Mouse (Mus musculus): ENCODE measurements around the gene Lgi1.
A peak's percentile ranks its signal among the peaks of the same experiment; 100 is the strongest.

The Lgi1 gene

DNA sequence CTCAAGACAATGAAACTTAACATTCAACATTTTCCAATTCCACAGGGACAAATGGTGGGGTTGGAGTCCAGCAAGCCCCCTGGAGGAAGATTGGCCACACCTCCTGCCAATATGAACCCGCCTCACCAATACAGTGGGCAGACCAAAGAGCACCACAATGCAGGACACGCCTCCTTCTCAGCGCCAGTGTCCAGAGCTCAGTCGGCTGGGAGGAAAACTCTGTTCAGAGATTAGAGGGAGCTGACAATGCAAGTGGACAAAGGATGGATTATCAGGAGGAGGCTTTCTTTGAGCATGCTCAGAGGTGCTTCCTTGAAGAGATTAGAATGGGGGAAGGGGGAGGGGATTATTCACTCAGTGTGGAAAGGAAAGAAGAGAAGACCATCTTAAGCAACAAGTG, 62.7 kb downstream of the Lgi1 start:
- DNase-seq: no peak

DNA sequence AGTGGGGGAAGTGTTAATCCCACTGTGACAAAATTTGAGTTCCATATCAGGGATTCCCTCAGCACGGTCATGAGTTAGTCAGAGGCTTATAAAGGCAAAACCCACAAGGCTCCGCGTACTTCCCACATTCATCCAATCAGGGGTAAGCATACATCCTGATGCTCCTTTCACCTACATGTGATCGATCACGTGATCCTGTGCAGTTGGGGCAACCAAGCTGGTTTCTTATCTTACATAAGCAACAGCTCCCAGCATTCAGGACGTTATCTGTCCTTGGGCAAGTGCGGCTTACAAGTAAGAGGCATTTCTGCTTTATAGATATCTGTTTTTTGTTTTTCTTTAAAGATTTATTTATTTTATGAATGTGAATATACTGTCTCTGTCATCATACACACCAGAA, 63.7 kb downstream of the Lgi1 start:
- no peak for DNase-seq

DNA sequence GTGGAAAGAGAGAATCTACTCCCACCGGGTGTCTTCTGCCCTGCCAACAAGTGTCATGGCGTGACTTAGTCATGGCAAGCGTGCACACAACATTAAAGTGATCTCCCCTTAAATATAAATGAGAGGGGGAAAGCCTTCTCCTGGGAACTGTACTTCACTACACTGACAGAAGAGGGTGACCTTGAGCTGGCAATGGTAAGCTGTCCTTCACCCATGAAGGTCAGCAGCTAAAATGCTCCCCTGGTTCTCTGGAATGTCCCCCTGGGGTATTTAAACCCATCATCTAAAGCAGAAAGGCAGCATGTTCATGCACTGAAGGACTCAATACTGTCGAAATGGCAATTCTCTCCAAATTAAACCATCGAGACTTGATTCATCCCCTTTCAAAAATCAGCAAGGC, 64.9 kb downstream of the Lgi1 start:
- peak; percentile 68 for DNase-seq

DNA sequence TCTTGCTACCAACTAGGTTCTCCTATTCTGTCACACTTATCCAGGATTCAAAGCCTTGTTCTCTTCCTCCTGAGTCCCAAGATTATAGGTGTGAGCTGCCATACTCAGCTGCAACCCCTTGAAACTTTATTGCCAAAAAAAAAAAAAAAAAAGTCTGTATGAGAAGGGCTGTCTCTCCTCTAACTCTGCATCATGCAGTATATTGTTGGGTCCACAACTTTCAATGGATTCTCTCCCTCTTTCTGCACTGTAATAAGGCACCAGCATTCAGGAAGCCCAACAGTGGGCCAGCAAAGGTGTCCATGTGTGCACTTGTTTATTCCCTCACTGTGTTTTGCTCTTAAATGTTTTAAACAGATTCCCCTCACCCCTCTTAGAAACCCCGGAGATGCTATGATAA, 66.7 kb downstream of the Lgi1 start:
- DNase-seq: no peak

DNA sequence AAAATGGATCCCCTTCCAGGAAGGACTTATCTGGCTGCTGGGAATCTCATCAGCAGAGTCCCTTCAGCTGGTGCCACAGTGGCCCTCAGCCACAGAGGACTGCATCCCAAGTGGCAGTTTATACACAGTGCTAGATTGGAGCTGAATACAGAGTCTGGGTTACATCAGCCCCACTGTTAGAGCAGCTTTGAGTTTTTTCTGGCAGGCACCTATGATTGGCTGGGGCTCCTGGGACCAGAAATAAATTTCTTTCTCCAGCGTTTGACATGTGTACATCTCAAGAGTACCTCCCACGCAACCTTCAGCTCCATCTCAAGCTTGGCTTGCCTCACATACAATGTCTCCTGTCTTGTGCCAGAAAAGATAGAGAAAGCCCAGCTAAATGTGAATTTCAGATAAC, 67.9 kb downstream of the Lgi1 start:
- peak; percentile 91 for DNase-seq

DNA sequence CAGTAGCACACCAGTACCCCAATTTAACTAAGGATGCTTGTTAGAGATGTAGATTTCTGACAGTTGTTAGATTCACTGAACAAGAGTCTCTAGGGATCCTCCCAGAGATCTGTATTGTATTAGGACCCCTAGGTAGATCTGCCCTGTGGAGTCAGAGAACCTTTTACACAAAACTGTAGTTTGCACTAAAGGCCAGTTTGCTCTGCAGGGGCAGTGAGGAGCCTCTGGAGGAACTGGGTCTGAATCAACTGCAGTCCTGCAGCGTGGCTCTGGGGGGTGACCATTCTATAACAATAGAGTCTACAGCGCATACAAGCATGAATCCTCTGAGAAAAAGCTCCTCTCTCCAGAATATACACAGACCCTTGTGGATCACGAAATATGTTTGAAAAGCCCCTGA, 68.5 kb downstream of the Lgi1 start:
- no peak for DNase-seq

DNA sequence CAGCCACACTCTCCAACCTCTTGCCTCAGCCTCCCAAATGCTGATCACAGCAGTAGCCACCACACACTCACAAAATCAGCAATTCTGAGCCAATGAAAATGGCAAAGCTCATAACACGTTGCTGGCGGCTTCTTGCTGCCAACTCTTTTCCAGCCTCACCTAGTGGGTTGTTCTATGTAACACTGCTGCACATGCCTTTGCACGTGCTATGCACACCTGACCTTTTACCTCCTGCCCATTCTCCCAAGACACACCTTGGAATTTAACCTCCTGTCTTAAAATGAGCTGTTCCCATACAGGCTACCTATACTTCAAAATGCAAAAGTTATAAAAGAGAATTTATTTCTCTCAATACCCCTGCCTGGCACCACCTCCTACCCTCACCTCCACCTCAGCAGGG, 72.2 kb downstream of the Lgi1 start:
- DNase-seq: no peak

DNA sequence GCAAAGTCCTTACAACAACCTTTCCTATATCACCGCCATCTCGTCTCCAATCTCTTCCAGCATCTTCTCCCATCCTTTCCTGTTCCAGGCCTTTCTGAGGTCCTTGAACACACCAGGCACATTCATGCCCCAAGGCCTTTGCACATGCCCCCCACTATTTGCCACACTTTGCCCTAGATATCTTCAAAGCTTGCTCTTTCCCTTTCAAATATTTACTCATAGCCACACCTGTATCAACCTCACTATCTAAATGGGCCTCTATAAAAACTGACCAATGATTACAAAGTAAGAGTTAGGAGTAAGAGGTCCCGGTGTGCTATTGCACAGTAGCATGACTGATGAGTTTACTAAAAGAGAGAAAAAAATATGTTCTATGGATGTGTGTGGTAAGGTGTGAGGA, 73.0 kb downstream of the Lgi1 start:
- DNase-seq: no peak

DNA sequence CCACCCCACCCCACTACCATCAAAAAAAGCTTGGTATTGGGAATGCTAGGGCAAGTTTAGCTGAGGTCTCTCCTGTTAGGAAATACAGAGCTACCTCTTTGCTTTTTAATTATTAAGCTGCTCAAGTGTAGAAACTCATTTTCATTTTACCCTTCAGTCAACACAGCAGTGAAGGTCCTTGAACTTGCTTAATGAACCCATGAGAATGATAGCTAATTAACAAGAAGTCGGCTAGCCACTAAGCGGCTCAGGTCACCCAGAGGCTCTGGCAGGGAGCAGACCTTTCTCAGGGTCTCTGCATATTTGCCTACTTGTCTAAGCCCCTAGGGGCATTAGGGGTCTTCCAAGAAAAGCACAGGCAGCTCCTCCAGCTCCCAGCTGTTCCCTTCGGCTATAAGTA, 75.4 kb downstream of the Lgi1 start:
- peak; percentile 72 for DNase-seq

DNA sequence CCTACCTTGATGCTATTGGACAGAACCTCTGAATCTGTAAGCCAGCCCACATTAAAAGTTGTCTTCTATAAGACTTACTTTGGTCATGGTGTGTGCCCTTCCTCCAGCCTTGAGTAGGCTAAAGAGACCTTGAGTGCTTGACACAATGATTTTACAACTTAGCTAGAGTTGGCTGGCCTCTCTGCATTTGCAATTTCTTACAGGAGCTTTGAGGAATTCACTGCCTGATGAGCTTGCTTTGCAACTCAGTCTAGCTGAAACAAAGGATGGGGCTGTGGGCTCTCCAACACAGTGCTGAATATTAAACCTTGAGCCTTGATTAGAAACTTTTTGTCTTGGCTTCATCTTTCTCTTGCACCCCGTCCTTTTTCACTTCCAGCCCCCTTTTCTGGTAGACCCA, 78.9 kb downstream of the Lgi1 start:
- no peak for DNase-seq

DNA sequence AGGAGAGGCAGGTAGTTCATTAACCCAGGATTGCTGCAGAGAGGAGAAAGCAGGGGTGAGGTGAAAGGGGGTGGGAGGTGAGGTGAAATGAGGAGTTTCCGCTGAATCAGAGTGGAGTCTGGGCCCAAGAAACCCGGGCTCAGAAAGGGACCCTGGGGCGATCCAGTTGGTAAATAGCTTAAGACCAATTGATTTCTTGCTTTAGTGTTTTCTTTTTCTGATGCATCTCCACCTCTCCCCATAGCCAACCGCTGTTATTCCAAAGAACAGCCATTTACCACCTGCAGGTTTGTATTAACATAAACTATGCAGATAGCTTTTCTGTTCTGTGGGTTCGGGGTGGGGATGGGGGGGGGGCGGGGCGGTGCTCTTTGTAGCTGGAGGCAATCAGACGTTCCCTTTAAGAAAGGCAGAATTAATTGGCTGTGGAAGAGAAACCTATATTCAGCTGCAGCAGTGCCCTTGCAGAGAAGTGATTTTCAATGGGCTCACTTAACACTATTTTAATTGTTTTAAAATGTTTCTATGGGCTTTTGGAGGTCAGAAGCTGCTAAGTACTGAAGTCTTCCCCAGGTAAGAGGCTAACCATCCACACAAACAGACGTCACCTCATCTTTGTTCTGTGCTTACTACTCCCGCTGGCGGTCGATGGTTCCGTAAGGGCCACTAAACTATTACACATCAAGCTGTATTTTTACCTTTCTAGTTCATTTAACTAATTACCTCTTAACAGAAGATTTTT, 84.1 kb downstream of the Lgi1 start:
- no peak for DNase-seq

DNA sequence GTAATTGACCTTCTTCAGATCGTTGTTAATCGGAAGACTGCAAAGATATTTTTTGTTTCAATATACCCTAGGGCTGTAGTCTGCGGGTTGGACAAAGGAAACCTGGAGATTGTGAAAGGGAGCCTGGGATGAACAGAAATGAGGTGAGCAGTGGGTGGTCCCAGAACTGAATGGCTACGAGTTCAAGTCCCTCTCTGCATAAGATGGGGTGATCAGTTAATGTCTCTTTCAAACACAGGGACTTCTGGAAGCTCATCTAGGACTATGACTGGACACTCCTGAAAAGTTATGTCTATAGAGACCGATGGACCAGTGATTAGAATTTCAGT, 84.6 kb downstream of the Lgi1 start:
- no peak for DNase-seq

DNA sequence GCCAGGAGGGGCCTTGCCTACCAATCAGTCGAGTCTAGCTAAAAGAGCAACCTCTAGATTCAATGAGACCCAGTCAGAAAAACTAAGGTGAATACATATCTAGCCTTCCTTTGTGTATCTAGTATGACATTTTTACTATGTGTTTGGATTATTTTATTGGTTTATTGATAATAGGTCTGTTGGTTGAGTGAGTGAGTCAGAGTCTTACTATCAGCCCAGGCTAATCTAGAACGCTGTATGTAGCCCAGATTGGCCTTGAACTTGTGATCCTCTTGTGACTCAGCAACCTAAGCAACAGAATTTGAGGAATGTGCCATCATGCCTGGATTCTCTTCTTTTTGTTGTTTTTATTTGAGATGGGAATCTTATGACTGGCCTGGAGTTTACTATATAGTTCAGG, 86.9 kb downstream of the Lgi1 start:
- no peak for DNase-seq

DNA sequence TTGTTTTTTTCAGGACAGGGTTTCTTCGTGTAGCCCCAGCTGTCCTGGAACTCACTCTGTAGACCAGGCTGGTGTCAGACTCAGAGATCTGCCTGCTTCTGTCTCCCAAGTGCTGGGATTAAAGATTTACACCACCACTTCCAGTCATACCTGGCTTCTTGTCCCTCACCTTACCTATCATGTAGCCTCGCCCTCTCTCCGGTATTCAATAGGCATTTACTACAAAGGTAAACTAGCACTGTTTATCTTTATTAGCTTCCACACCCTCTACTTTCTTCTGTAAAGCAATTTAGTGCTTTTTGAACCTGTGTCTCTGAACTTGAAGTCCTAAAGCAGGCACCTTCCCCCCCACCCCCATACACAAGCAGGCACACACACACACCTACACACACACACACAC, 87.4 kb downstream of the Lgi1 start:
- DNase-seq: peak; percentile 68

DNA sequence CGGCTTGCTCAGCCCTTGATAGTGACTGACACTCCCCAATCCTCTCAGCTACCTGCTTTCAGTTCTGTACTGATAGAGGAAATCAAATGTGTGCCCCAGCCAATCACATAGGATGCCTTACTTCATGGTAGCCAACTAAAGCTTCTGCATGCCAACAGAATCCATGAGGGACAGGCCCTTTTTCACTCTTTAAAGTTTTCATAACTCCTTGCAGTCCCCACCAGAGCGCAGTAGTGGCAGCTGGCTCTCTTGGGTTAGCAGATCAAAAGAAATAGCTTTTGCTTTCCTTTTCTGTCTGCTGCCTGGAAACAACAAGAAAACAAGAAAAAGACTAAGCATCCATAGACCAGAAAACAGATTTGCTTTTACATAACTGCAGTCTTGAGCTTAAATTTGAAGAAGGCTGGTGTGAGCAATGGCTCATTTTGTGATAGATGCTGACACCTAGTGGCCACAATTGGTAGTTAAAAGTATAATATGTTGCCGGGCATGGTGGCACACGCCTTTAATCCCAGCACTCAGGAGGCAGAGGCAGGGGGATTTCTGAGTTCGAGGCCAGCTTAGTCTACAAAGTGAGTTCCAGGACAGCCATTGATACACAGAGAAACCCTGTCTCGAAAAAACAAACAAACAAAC, 88.3 kb downstream of the Lgi1 start:
- peak; percentile 78 for DNase-seq

DNA sequence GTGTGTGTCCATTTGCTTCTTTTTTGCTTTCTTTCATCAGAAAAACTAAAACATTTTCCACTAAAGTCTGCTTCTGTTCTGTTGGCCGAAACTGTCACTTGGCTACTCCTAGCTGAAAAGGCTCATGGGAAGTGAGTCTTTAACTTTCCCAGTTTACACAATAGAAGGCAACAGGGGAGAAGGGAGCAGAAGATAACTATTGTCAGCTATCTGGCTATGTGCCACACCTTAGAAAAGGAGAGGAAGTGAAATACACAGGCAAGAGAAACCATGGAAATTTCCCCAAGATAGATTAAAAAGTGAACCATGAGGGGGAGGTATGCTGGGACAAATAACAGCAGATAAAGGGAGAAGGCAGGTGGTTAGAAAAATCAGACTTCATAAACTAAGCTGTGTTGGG, 89.9 kb downstream of the Lgi1 start:
- peak; percentile 3 for DNase-seq

DNA sequence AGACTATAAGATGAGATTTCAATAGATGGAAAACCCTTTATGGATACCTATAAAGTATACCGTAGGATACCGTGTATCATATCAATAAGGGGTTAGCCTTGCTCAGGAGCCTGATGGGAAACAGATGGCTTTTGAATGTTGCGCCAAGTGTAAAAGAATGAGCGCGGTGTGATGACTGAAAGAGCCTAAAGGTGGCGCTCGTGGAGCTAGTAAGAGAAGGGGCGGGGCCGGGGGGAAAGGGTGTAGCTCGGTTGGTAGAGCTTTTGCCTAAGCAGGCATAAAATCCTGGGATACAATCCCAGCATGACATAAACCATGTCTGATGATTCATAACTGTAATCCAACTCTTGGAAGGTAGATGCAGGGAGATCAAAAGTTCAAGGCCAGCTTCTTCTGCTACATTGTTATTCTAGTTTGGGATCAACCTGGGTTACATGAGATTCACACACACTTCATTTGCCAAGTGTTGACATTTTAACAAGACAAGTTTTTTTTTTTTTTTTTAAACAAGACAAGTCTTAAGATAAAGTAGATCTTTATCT, 90.6 kb downstream of the Lgi1 start:
- peak; percentile 37 for DNase-seq

DNA sequence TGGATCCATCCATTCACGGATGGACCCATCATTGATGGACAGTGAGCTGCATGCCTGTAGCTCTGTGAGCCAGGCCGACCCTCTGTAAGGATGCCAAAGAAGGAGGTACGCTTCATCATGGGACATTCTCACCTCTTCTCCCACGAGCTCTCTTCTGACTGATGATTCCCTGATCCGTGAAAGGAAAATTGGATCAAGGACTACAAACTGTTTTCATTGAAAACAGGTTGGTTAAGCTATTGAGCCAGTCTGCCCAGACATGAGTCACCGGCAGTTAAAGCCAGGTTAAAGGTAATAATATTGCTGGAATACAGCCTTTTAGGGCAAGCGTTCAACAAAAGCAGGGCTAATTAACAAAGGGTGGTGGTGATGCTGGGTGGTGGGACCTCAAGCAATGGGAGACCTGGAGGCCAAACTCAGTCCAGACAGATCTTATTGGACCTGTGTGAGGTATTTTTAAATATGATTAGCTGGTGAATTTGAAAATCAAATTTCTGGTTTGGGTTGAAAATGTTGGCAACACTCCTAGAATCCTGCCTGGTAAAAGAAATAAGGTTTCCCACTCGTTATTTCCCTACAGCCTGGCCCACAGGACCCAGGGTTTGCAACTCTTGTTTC, 92.0 kb downstream of the Lgi1 start:
- DNase-seq: peak; percentile 61

DNA sequence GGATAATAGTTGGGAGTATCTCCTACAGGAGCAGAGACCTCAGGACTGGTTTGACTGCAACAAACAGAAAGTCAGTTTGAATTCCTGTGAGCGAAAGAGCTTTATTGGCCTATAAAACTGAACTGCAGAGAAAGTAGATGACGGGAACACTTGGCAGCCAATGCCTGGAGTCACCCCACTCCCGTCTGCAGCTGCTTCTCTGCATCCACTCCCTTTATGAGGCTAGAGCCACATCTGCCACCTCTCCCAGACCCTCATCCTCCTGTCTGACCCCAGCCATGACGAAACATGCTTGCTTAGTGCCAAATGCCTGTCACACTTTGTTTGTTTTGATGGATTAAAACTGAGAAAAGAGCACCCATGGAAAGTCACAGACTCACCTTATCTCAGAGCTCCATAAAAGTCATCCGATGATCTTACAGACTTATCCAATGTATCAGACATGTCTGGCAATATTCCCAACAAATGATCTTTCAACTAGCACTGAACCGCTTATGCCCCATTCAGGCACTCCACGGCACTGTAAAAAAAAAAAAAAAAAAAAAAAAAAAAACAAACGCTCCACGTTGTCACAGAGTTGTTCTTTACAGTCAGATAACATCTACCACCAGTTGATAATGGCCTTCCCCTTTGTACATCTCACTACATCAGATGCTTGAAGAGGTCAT, 93.8 kb downstream of the Lgi1 start:
- DNase-seq: peak; percentile 46

DNA sequence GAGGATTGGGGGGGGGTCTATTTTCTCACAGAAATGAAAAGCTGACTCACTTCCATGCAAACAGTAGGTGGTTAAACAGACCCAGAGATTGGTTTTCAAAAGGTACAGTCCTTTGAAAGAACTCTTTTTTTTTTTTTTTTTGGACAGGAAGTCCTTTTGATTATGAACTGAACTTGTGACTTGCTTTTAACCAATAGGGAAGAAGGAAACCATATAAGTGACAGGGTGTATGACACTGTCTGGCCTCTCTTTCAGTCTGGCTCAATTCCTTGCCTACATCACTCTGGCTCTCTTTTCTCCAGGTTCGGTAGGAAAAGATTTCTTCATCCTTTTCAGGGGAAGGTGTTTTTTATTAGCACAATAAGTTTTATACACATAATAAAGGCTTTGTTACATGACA, 95.0 kb downstream of the Lgi1 start:
- no peak for DNase-seq
